Mouse (Mus musculus): ENCODE data around the gene Olfr1153. TPM values are rescaled to one million over a fixed set of nuclear protein-coding genes. Genes with fewer than 3 reads are reported as not detected.

Olfr1153 gene
- not detected in 2 replicates for polyA plus RNA-seq (2015; fragmentation: Nextera tagmentation; extraction: Ambion mirVana)

DNA sequence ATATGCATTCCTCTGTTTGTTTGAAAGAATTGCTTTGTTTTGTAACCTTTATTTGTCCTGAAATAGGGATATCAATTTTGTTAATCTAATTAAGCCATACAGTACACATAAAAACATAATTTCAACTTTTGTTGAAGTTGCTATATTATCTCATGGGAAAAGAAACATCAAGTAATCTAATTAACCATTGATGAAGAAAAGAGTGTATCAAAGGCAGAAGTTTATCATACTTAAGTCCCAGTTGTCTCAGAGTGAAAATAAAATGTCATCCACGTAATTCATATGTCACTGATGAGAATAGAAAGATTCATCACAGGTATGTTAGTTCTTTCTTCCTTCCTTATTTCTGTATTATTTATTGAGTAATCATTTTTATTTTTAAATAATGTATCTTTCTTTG, at the start of gene Olfr1153:
TSS of gene Olfr1153 (plus strand) at position 301 of the 400 bp plus-strand sequence.
- no peak for ATAC-seq
- Histone ChIP-seq H3K27ac (no peak within 1 kb of the TSS), H3K4me3 (replicated peaks) (no peak within 1 kb of the TSS), H3K4me2 (replicated peaks) (no peak within 1 kb of the TSS), H3K27me3 (no peaks in the 10 kb centered on the region), H3K4me1 (replicated peaks) (no peaks in the 10 kb centered on the region), H3K9ac (replicated peaks) (no peak within 1 kb of the TSS), H3K36me3 (no peaks in the 10 kb centered on the region), H3K9me3 (no peaks in the 10 kb centered on the region)
- WGBS = 75% methylated on average over 1 of the region's 1 CpGs

DNA sequence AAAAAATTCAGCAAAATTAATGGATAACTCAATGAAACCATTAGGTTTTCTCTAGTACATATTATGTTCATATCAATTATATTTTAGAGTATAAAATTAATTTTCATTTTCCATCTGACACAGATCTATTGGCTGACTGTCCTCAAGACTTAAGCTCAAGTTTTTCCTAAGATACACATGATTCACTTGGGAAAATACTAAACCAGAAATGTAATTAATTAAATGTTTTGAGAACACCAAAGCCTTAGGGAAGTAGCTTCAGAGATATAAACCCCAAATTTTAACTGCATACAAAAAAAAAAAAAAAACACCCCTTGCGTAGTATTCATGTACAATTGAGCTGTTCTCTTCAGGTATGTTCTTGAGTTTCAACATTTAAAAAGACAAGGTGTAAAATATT, 39.2 kb upstream of the Olfr1153 start, which contains the start of gene Olfr1151:
TSS of gene Olfr1151 (plus strand) at position 301 of the 400 bp plus-strand sequence.
- Histone ChIP-seq H3K4me2 (replicated peaks) (no peak within 1 kb of the TSS), H3K4me3 (replicated peaks) (no peak within 1 kb of the TSS), H3K4me1 (replicated peaks) (no peaks in the 10 kb centered on the region), H3K9ac (replicated peaks) (no peak within 1 kb of the TSS), H3K27me3 (no peaks in the 10 kb centered on the region), H3K27ac (no peak within 1 kb of the TSS), H3K36me3 (no peaks in the 10 kb centered on the region), H3K9me3 (no peaks in the 10 kb centered on the region)
- ATAC-seq = no peak
- 87% methylated on average over 1 of the region's 1 CpGs for WGBS

DNA sequence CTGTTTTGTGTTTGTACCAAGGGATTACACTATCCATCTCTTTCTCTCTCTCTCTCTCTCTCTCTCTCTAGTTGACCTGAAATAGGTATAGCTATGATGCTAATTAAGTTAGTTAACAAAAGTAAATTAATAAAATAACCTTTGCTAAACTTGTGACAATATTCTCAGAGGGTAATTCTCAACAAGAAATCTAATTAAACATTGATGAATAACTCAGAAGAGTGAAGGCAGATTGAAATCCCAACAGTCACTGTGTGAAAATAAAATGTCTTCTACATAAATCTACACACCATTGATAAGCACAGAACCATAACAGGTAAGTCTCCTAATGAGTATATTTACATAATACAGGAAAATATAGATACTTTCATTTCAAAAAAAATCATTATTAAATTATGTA, 28.6 kb upstream of the Olfr1153 start, which contains the start of gene Olfr1152:
TSS of gene Olfr1152 (plus strand) at position 301 of the 400 bp plus-strand sequence.
- Histone ChIP-seq H3K4me2 (replicated peaks) (no peak within 1 kb of the TSS), H3K4me3 (replicated peaks) (no peak within 1 kb of the TSS), H3K27ac (no peak within 1 kb of the TSS), H3K9me3 (no peaks in the 10 kb centered on the region), H3K27me3 (no peaks in the 10 kb centered on the region), H3K9ac (replicated peaks) (no peak within 1 kb of the TSS), H3K36me3 (no peaks in the 10 kb centered on the region), H3K4me1 (replicated peaks) (no peaks in the 10 kb centered on the region)
- no peak for ATAC-seq

DNA sequence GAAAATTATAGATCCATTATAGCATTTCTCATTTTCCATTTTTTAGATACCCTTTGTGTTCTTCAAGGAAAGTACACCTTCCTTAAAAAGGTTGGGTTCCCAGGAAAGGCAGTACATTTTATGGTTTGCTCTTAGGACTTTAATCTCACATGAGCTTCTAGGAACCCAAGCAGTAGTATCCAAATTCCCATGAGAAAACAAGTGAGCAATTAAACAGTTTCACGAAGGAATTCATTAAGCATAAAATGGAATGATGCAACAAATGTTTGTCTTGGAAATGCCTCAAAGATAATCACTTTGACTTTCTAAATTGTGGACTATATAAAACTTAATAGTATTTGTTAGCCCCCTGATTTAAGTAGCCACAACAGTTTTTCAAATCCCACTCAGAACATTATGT, 10.3 kb downstream of the Olfr1153 start, which contains the start of gene Olfr1154:
TSS of gene Olfr1154 (minus strand) at position 101 of the 400 bp plus-strand sequence.
- Histone ChIP-seq H3K4me3 (replicated peaks) (no peak within 1 kb of the TSS), H3K36me3 (no peaks in the 10 kb centered on the region), H3K4me1 (replicated peaks) (no peaks in the 10 kb centered on the region), H3K4me2 (replicated peaks) (no peak within 1 kb of the TSS), H3K9me3 (no peaks in the 10 kb centered on the region), H3K27ac (no peak within 1 kb of the TSS), H3K27me3 (no peaks in the 10 kb centered on the region), H3K9ac (replicated peaks) (no peak within 1 kb of the TSS)
- 96% methylated on average over 1 of the region's 1 CpGs for WGBS
- ATAC-seq = no peak

DNA sequence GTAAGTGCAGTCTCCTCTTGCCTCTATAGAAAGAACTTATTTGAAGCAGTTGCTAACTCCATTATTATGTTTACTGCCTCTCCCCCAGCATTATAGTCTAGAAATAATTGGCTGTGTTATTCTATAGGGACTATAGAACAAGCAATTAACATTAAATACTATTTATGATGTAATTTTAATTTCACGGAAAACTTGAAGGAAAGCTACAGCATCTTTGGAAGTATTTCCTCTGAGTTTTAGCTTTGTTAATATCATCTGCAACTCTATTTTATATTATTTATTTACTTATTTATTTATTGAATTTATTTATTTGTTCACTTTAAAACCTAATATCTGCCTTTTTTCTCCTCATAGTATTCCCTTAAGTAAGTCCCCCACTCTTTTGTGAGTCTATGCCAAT, 50.3 kb downstream of the Olfr1153 start, which contains the start of gene Olfr1155:
TSS of gene Olfr1155 (minus strand) at position 101 of the 400 bp plus-strand sequence.
- no peaks in the 10 kb centered on the region for H3K4me1 ChIP-seq (replicated peaks)
- H3K36me3 ChIP-seq = no peaks in the 10 kb centered on the region
- no peak for ATAC-seq
- H3K4me3 ChIP-seq (replicated peaks) = no peak within 1 kb of the TSS
- H3K9ac ChIP-seq (replicated peaks) = no peak within 1 kb of the TSS
- 96% methylated on average over 1 of the region's 1 CpGs for WGBS
- H3K4me2 ChIP-seq (replicated peaks) = no peak within 1 kb of the TSS
- H3K27me3 ChIP-seq = no peaks in the 10 kb centered on the region
- H3K27ac ChIP-seq = no peak within 1 kb of the TSS
- H3K9me3 ChIP-seq = no peaks in the 10 kb centered on the region

Other genes starting within 250 kb of the Olfr1153 start
- not detected in 2 replicates for gene Olfr1133, start 247.6 kb upstream of the Olfr1153 start, polyA plus RNA-seq (2015; fragmentation: Nextera tagmentation; extraction: Ambion mirVana)
- gene Olfr1134, start 236.5 kb upstream of the Olfr1153 start, polyA plus RNA-seq (2015; fragmentation: Nextera tagmentation; extraction: Ambion mirVana) = not detected in 2 replicates
- not detected in 2 replicates for gene Olfr1135, start 221.3 kb upstream of the Olfr1153 start, polyA plus RNA-seq (2015; fragmentation: Nextera tagmentation; extraction: Ambion mirVana)
- not detected in 2 replicates for gene Olfr1136, start 201.0 kb upstream of the Olfr1153 start, polyA plus RNA-seq (2015; fragmentation: Nextera tagmentation; extraction: Ambion mirVana)
- not detected in 2 replicates for gene Olfr1137, start 181.8 kb upstream of the Olfr1153 start, polyA plus RNA-seq (2015; fragmentation: Nextera tagmentation; extraction: Ambion mirVana)
- gene Olfr1138, start 155.0 kb upstream of the Olfr1153 start, polyA plus RNA-seq (2015; fragmentation: Nextera tagmentation; extraction: Ambion mirVana) = not detected in 2 replicates
- gene Olfr1140, start 151.2 kb upstream of the Olfr1153 start, polyA plus RNA-seq (2015; fragmentation: Nextera tagmentation; extraction: Ambion mirVana) = not detected in 2 replicates
- not detected in 2 replicates for gene Olfr1141, start 141.0 kb upstream of the Olfr1153 start, polyA plus RNA-seq (2015; fragmentation: Nextera tagmentation; extraction: Ambion mirVana)
- not detected in 2 replicates for gene Olfr152, start 115.5 kb upstream of the Olfr1153 start, polyA plus RNA-seq (2015; fragmentation: Nextera tagmentation; extraction: Ambion mirVana)
- gene Olfr1143, start 94.4 kb upstream of the Olfr1153 start, polyA plus RNA-seq (2015; fragmentation: Nextera tagmentation; extraction: Ambion mirVana) = not detected in 2 replicates
- not detected in 2 replicates for gene Olfr1145, start 85.1 kb upstream of the Olfr1153 start, polyA plus RNA-seq (2015; fragmentation: Nextera tagmentation; extraction: Ambion mirVana)
- not detected in 2 replicates for gene Olfr1148, start 64.4 kb upstream of the Olfr1153 start, polyA plus RNA-seq (2015; fragmentation: Nextera tagmentation; extraction: Ambion mirVana)
- not detected in 2 replicates for gene Olfr1150-ps1, start 51.0 kb upstream of the Olfr1153 start, polyA plus RNA-seq (2015; fragmentation: Nextera tagmentation; extraction: Ambion mirVana)
- gene Olfr1151, start 39.1 kb upstream of the Olfr1153 start, polyA plus RNA-seq (2015; fragmentation: Nextera tagmentation; extraction: Ambion mirVana) = not detected in 2 replicates
- gene Olfr1152, start 28.5 kb upstream of the Olfr1153 start, polyA plus RNA-seq (2015; fragmentation: Nextera tagmentation; extraction: Ambion mirVana) = not detected in 2 replicates
- gene Olfr1154, start 10.2 kb downstream of the Olfr1153 start, polyA plus RNA-seq (2015; fragmentation: Nextera tagmentation; extraction: Ambion mirVana) = not detected in 2 replicates
- gene Olfr1155, start 50.2 kb downstream of the Olfr1153 start, polyA plus RNA-seq (2015; fragmentation: Nextera tagmentation; extraction: Ambion mirVana) = not detected in 2 replicates
- gene Olfr1156, start 58.1 kb downstream of the Olfr1153 start, polyA plus RNA-seq (2015; fragmentation: Nextera tagmentation; extraction: Ambion mirVana) = not detected in 2 replicates
- gene Olfr1157, start 73.3 kb downstream of the Olfr1153 start, polyA plus RNA-seq (2015; fragmentation: Nextera tagmentation; extraction: Ambion mirVana) = not detected in 2 replicates
- gene Olfr74, start 79.7 kb downstream of the Olfr1153 start, polyA plus RNA-seq (2015; fragmentation: Nextera tagmentation; extraction: Ambion mirVana) = not detected in 2 replicates
- gene Olfr1158, start 95.2 kb downstream of the Olfr1153 start, polyA plus RNA-seq (2015; fragmentation: Nextera tagmentation; extraction: Ambion mirVana) = not detected in 2 replicates
- not detected in 2 replicates for gene Olfr1160, start 113.3 kb downstream of the Olfr1153 start, polyA plus RNA-seq (2015; fragmentation: Nextera tagmentation; extraction: Ambion mirVana)
- gene Olfr1161, start 127.8 kb downstream of the Olfr1153 start, polyA plus RNA-seq (2015; fragmentation: Nextera tagmentation; extraction: Ambion mirVana) = not detected in 2 replicates
- not detected in 2 replicates for gene Olfr73, start 142.7 kb downstream of the Olfr1153 start, polyA plus RNA-seq (2015; fragmentation: Nextera tagmentation; extraction: Ambion mirVana)
- gene Olfr1162, start 156.2 kb downstream of the Olfr1153 start, polyA plus RNA-seq (2015; fragmentation: Nextera tagmentation; extraction: Ambion mirVana) = not detected in 2 replicates
- not detected in 2 replicates for gene Olfr1163, start 176.9 kb downstream of the Olfr1153 start, polyA plus RNA-seq (2015; fragmentation: Nextera tagmentation; extraction: Ambion mirVana)
- gene Olfr1164, start 199.0 kb downstream of the Olfr1153 start, polyA plus RNA-seq (2015; fragmentation: Nextera tagmentation; extraction: Ambion mirVana) = not detected in 2 replicates
- not detected in 2 replicates for gene Olfr1166, start 233.3 kb downstream of the Olfr1153 start, polyA plus RNA-seq (2015; fragmentation: Nextera tagmentation; extraction: Ambion mirVana)